Mouse (Mus musculus): ENCODE results near the gene Tmem63c.

Gene Tmem63c

DNA sequence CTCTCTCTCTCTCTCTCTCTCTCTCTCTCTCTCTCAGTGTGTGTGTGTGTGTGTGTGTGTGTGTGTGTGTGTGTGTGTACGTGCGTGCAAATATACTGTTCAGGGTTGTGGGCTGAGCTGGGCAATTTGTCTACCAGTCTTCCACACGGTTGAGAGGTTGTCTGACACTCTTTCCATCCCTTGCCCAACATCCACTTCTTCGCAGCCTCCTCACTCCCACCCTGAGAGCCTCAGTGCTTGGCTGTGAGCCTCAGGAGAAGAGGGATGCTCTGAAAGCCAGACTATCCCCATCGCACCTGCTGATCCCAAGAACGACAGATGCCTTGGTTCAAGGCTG is 20.3 kb upstream of the Tmem63c start:
- no peak for DNase-seq (ENCODE audit: low read depth, low spot score)

DNA sequence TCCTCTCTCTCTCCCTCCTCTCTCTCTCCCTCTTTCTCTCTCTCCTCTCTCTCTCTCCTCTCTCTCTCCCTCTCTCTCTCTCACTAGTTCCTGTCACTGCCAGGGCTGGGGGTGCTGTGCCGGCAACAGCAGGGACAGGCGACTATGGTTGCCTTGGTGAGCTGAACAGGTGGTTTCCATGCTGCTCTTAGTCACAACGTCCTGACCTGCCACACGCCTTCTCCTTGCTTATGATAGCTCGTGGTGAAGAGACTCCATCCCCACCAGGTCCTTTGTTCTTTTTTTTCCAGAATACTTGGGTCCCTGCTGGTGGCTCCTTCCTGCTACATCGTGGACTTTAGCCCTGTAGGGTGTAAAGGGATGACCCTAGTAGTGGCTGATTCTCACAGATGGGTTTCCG is 18.9 kb upstream of the Tmem63c start:
- no peak for DNase-seq (ENCODE audit: low read depth, low spot score)

DNA sequence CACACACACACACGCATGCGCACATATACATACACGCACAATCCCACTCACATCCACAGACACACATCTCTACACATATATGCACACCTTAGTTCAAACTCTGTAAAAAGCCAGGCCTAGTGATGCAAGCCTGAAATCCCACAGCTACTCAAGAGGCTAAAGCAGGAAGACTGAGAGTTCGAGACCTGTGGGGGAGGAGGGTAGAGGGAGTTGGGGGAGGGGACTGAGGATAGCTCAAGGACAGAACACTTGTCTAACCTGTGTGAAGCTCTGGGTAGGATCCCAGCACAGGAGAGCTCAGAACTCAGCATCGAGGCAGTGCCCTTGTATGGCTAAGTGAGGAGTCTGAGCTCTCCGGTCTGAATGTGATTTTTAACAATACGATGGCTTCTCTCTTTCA is 18.3 kb upstream of the Tmem63c start:
- DNase-seq (ENCODE audit: low read depth, low spot score), result no peak

DNA sequence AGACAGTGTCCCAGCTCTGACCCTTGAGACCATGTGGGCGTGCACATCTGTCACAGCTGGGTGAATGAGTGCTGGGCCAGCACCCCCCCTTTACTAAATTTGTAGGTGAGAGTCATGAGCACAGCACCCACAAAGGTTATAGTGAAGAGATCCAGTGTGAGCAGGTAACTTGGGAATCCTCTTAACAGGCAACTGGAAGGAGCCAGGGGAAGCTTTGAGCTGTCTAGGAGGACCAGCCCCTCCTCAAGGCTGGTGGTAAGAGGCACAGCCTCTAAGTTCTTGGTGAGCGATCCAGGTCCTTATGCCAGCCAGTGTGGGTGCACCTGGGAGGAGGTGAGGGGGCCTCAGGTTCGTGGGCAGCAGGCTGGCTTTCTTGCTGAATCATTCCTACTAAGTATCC is 17.5 kb upstream of the Tmem63c start:
- DNase-seq (ENCODE audit: low read depth, low spot score), result no peak

DNA sequence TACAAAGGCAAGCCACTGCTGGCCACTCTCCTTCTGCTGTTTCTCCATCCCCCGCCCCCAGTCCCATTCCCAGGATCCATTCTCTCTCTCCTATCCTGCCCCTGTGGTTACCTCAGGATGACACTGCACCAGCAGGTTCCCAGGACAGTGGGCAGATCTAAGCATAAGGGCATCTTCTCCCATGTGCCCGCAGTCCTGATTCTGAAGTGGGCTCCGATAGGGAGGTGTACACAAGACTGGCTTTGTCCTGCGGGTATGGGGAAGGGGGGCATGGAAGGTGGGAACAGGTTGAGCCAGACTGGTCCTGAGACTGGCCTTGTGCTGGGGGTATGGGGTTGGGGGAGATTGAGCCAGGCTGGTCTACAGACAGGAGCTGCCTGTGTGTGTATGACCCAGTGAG is 16.5 kb upstream of the Tmem63c start:
- DNase-seq (ENCODE audit: low read depth, low spot score), result no peak

DNA sequence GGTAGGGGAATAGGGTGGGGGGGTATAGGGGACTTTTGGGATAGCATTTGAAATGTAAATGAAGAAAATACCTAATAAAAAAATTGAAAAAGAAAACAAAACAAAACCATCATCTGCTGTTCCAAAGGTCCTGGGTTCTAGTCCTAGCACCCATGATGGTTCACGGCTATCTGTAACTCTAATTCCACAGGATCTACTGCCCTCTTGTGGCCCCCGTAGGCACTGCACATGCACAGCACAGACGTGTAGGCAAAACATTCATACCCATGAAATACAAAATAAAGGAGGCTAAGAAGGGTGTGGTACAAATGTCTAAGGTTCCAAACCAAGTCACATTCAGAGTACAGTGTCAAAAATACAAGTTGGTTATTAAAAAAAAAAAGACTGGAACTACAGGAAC is 4.1 kb upstream of the Tmem63c start:
- no peak for DNase-seq (ENCODE audit: low read depth, low spot score)

DNA sequence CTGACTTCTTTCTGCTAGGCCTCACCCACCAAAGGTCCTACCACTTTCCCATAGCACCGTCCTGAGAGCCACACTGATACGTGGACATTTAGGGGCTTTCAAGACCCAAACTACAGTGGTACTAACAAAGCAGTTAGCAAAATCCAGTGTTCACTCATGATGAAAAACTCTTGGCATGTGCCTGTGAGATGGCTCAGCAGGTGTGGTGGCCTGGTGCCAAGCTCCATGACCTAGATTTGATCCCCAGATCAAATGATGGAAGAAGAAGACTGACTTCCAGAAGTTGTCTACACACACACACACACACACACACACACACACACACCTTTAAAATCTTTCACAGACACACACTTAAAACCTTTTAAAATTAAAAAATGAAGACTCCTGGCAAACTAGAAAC is 2.4 kb upstream of the Tmem63c start:
- no peak for DNase-seq (ENCODE audit: low read depth, low spot score)

DNA sequence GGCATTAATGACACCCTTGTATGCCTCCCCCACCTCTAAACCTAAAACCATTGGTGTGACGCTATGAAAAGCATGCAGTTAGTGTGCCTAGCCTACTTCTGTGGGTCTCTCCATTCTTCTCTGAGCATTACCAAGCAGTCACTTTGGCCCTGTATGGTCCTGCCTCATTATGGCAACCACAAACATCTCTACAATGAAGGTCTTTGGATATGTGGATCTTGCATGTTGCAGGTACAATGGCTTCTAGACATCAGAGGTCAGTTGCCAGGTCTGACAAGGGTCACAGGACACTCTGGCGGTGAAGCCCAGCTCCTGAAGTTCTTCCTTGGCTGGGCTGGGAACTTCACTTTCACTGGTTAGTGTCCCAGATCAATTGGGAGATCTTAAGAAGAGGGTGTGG is 866 bp downstream of the Tmem63c start:
- DNase-seq (ENCODE audit: low read depth, low spot score), result no peak

DNA sequence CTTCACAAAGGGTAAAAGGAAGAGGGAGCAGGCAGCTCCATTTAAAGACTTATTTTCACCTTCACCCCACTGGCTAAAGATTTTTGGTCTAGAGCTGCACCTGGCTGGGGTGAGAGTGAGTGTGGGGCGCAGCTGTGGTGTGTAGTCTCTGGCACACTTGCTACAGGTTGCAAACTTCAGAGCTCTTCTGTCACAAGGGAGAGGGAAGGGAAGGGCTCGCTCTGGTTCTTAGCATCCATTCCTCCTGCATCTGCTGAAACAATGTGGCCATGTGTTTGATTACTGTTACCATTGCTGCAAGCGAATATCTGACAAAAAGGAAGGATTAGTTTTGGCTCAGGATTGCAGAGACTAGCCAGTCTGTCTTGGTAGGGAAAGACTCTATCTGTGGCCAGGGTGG is 2.3 kb downstream of the Tmem63c start:
- DNase-seq (ENCODE audit: low read depth, low spot score), result no peak

DNA sequence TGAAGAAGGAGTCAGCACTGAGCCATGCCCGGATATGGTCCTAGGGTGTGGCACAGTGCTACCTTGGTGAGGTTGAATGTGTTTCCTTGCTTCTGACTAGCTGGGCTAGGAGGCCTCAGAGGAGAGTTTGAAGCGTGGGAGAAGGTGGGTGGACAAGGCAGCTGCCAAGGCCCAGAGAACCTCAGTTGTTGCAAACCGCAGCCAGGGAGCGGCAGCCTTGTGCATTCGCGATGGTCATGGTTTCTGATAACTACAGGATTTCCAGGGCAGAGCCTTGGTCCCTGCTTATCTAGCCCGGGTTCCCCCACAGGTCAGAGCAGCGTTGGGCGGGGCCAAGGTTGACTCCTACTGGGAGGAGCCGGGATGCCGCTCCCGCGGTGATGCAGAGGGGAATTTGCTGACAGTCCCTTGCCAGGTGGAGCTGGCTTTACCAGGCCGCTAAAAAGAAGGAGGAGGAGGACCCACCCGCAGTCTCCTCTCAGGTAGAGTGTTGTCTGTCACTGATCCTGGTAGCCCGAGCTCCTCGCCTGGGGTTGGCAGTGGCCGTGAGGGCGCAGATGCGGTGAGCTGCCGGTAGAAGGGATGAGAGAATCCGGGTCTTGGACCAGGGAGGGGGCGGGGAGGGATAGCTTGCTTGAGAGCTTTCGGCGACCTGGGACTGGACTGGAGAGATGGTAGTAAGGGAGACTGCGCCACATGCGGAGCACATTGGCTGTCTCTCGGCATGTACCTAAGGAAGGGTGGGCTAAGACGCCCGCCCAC is 5.2 kb downstream of the Tmem63c start:
- peak; percentile 54 for DNase-seq (ENCODE audit: low read depth, low spot score)

DNA sequence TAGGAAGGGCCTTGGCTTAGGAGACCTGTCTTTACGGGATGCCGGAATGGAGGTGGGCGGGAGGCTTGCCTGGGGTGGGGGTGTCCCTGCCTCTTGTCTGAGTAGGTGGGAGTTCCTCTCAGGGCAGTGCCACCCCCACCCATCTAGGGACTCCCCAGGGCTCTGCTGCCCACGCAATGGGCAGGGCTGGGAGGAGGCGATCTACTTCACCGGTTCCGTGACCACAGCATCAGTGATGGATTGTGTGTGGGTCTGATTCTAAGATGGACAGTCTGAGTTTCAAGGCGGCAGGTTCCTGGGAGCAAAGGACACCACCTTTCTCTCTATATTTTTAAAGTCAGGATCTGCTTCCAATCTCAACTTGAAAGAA is 5.7 kb downstream of the Tmem63c start:
- DNase-seq (ENCODE audit: low read depth, low spot score), result no peak

DNA sequence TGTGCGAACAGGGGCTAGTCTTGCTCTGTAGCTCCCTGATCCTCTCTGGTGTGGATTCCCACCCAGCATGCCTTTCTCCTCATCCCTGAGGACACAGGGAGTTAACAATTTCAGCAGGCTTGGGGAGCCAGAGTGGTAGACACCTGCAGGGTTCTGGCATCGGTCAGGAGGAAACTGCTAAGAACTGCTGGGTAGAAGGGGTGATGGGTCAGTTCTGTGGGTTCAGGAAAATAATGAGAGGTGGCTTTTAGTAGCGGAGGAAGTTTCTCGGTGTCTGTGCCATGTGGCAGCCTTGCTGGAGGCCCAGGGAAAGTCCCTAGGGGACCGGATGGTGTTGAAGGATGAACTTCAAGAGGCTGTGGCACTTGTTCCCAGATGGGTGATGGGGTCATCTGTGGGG is 6.3 kb downstream of the Tmem63c start:
- DNase-seq (ENCODE audit: low read depth, low spot score), result no peak

DNA sequence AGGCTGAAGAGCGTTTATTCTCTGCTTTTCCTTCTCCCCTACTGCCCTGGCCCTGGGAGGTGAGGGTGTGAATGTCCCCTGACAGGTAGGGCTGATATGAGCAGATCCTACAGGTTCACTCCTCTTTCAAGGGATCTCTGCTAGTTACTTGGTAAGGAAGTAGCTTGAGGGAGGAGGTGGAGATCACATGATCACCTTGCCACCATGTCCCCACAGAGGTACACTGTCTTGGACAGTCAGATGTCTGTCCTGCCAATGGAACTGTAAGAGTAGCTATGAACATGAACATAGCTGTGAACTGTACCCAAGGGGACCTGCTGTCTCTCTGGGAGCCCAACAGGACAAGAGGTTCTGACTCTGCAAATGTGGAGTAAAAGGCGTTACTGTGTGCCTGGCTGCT is 6.9 kb downstream of the Tmem63c start:
- DNase-seq (ENCODE audit: low read depth, low spot score), result no peak

DNA sequence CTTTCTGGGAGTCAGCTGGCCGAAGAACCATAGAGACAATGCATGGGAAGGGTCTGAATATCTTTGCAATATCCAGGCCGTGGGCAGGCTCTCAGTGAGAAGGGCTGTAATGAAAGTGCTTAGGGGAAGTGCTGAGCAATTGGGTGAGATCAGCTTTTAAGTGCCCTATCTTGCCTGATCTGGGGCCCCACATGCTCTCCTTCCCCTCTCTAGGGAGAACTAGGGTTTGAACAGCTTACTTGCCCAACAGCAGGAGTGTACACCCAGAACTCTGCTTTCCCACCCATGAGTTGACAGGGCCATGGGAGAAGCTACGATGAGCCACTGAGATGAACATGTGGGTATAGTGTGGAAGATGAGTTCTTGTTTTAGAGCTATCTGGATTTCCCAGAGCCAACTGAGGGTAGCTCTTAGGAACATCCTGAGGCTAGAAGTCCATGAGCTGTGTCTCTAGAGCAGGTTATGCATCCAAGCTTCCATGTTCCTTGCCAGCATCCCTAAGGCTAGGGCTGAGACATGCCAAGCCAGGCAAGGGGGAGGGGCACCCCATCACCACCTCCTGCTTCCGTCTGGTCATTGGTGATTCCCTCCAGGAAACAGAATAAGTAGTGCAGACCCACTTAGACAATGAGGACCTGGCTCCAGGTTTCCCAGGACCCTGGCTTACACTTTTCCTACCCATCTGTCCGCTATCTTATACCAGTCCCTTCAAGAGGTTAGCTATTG is 8.3 kb downstream of the Tmem63c start:
- no peak for DNase-seq (ENCODE audit: low read depth, low spot score)

DNA sequence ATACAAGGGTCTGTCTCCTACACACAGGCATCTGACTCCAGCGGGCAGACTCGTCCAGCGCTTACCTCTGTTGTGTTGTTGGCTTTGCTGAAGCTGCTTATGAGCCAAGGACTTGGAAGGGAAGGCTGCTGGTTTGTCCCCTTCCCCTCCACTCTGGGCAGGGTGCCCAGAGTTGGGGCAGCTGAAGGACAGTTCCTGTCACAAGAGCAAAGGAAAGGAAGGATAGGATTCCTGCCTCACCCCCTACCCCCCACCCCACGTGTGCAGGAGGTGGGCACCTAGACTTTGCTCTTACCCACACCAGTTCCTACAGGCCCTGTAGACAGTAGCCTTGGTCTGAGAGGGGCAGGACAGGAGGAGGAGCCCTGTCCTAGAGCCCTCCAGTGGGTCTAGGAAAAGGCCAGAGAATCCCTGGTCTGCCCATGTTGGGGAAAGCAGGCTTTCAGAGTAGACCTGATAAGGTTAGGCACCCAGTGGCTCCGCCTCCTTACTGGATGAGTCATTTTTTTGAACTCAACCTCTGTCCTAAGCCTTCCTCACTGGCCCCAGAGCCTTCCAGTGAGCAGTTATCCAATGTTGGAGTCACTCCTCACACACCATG is 10.1 kb downstream of the Tmem63c start:
- DNase-seq (ENCODE audit: low read depth, low spot score), result no peak

DNA sequence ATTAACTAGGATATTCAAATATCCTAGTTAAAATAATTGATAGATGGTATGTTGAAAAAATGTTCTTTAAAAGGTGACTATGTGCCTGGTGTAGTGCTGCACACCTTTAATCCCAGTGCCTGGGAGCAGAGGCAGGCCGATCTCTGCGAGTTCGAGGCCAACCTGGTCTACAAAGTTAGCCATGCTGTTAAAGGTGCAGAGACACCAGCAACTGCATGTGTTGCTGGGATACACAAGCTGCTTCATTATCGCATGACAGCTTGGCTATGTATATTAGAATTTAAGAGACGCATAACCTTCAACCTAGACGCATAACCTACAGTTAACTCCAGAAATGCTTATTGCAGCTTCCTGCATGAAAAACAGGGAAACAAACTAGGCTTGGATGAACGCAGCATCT is 15.5 kb downstream of the Tmem63c start:
- DNase-seq (ENCODE audit: low read depth, low spot score), result no peak

DNA sequence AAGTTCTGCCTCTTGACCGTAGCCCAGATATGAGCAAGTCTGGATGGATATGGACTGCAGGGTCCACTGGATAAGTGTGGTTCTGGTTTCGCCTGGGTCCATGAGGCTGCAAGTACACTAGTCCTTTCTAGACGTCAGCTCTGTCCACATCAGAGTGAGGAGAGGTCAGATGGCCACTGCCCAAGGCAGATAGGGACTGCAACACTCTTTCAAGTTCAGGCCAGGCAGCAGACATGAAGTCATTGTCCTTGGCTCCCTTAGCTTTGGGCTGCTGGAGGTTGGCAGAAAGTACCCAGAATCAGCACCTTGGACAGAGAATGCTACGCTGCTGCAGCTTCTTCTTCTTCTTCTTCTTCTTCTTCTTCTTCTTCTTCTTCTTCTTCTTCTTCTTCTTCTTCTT is 19.0 kb downstream of the Tmem63c start:
- DNase-seq (ENCODE audit: low read depth, low spot score), result no peak

DNA sequence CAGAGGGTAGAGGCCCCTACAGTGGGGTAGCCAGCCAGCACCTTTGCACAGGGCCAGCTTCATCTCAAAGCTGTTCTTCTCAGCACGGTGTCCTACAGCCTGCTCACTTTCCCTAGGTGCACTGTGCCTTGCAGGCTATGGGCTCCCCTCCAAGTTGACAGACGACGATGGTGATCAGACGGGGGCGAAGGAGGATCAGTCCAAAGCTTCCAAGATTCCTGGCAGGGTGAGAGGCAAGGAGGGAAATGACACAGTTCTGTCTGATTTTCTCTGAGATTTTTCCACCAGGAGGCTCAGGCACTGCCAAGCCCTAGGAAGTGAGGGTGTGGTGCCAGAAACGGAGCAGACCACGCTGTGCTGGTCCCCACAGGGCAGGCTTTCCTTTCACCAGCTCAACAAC is 19.7 kb downstream of the Tmem63c start:
- DNase-seq (ENCODE audit: low read depth, low spot score), result no peak

DNA sequence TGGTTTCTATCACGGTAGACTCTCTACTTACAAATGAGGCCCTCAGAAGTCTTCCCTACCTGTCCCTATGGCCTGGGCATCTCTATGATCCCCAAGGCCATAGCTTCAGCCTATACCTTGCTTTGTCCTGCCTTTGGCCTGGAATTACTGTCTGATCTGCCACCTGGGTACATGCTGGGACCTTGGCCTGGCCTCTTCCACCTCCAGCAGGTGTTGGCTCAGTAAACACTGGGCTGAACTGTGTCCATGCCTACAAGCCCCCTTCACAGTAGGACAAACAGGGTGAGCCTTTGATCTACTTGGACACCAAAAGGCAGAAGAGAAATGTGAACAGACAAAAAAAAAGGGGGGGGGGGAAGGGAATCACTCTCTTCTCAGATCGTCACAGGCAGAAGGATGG is 21.3 kb downstream of the Tmem63c start:
- no peak for DNase-seq (ENCODE audit: low read depth, low spot score)

DNA sequence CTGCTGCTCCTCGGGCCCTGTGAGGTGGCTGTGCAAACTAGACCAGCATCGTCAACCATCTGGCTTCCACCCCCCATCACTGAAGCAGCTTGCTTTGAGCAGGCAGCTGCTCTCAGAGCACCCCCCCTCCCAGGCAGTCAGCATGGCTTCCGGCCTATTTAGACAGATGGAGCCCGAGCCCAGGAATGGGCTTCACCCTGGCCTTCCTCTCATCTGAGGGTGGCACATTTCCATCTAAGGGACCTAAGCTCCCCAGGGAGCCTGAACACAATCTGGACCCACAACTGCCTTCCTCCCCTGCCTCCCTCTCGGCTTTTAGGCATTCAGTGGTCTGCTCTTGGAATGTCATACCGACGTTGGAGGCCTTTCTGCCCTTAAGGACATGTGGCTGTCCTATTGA is 22.1 kb downstream of the Tmem63c start:
- no peak for DNase-seq (ENCODE audit: low read depth, low spot score)

DNA sequence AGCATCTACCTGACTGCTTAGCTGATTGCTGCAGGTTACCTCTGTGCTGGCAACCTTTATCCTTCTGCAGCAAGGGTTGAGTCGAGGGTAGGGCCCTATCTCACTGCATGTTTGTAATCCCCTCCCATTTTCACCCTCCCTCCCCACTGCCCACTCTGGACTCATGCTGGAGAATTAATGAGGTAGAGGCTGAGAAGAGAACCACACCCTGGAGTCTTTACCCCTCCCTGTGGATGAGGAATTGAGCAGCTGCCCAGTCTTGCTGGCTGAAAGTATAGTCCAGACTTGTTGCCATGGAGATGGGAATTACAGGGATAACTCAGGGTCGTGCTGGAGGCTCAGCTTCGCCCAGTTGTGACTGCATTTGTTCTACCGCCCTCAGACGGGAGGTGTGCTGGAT is 23.6 kb downstream of the Tmem63c start:
- no peak for DNase-seq (ENCODE audit: low read depth, low spot score)

DNA sequence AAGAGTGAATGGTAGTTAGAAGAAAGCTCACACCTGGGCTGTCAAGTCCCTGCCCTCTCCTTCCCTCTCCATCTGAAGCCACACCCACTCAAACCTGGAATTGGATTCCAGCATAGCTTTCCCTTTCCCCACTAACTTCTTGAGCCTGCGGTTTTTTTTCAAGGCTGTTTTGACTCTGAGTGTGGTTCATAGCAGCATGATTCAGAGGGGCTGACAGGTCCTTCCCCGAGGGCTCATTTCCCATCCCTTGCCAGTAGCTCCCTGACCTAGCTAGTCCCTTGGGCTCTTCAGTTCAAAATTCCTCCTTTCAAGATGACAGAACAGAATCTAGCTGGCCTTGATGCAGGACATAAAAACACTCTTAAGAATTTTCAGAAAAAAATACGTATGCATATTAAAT is 26.4 kb downstream of the Tmem63c start:
- no peak for DNase-seq (ENCODE audit: low read depth, low spot score)

DNA sequence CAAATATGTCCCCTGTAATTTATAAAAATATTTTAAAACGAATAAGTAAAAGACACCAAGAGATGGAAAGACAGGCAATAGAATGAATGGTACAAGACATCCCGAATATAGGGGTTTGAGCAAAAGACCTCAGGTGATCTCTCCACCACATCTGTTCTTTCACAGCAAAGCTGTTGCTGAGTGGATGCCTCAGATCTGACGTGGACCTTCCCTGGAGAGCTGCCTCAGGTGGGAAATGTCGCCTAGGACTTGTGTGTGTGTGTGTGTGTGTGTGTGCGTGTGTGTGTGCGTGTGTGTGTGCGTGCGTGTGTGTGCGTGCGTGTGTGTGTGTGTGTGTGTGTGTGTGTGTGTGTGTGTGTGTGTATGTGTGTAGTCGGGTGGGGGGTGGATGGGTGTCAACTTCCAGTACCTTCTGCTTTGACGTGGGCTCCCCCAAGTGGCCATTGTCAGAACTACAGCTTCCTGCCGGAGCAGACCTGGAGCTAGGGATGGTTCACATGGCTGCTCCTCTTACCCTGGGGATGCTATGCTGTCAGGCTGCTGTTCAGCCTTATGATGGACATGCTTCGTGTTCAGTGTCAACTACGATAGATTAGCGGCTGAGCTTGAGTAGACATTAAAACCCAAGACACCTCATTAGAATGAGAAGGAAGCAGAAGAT is 31.7 kb downstream of the Tmem63c start:
- DNase-seq (ENCODE audit: low read depth, low spot score), result peak; percentile 47

Measured in retina, adult 2 months (tissue).